Mouse (Mus musculus): Measurements from ENCODE around the gene Cisd3.
"Not testable (repeated sequence)": the region's sequence is repeated elsewhere in the genome, so short reads cannot be mapped to it uniquely, and the experiment has no call there.

The Cisd3 gene

DNA sequence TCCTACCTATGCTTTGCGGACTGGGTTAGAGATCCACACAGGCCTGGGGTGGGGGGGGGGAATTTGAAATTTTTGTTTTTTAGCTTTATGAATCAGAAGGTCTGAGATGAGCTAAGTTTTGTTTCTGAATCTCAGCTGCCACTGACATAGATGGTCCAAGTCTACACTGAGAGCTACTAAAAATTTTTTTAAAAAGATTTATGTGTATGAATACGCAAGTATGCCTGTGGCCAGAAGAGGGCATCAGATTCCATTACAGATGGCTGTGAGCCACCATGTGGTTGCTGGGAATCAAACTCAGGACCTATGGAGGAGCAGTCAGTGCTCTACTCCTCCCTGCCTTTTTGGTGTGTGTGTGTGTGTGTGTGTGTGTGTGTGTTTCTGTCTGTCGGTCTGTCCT, 28.7 kb downstream of the Cisd3 start:
- DNase-seq, result no peak

DNA sequence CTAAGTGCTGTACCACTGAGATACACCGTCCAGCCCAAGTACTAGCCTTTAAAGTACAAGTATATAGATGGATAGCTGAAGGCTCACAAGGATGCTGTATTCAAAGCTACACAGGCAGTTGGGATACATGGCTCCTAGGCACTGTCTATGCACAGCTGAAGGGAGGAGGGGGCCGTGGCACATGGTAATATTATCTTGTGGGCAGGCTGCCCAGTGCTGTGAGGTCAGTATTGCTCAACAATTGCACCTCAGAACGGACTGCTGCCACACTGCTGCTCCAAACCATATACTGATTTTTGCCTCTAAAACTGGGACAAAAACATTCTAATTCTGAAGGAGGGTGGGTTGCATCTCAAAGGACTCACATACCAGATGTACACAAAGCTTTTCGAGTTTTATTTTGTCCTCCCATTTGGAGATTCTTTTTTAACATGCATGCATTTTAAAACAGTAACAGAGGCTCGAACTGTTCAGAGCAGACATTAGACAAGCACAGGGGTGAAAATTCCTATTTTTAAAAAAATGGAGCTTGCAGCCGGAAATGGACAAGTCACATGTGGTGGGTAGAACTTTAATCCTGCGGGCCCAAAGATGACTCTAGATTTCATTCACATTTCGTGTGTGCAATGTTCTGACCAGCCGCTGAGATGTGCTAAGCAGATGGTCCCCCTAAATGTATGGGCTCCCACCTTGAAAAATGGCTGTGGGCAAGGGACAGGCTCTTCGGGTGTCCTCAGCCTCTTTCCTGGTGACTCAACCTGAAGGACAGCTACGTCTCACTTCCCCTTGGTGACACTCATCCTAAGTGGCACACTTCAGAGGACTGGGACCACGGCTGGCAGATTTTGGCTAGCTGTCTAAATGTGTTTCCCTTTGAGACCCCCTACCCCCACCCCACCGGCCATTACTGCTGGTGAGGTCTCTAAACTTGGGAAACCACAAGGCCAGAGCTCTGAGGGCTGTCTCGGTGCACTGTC, 29.4 kb downstream of the Cisd3 start:
- DNase-seq, result no peak

DNA sequence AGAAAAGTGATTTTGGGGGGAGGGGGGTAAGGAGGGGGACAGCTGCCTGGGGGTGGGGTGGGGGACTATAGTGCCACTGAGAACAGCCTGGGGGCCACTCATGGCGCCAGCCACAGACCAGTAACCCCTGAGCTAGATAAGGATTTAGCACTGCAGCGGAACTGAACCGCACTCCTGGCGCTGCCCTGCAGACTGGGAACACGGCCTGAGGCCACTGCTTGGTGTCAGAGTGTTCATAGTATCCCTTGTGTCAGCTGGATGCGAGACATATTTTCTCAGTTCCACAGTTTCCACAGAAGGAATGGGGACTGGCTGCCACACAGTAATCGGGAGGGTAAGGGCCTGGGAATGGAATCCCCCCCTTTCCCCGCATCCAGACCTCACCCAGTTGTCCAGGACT, 30.4 kb downstream of the Cisd3 start:
- DNase-seq, result no peak

DNA sequence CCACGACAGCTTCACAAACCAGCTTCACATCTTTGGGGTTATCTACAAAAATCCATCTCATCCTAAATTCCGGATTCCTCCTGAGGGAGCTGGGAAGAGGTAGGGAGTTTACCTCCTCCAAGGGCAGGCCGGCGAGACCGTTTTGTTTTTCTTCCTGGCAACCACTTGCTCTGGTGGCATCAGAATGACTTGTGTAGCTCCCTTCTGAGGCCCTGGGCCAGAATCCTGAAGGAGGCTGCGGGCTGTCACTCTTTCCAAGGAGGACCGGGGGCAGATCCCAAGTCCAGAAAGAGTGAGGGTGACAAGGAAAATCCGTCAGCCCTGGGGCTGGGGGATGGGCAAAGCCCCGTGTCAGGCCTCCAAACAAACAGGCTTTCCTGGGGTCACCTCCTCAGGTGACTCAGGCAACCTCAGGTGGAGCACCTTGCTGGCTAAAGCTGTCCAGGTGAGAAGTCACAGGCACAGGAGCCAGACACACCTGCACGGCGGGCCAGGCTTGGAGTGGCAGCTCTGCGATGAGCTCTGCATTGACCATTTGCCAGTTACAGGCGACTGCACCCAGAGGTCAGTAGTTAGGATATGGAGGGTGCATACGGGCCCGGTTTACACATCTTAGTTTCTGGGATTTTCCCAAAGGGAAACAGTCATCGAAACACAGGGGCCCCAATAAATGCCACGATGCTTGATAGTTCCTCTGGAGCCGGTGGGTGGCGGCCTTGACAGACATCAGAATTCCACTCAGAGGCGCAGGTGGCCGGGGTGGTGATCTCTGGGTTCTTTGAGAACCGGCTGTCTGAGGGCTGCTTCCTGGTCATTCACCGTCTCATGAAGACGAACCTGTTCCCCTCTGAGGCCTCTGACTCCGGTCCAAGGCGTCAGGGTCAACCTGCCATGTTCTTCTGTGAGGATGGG, 32.0 kb downstream of the Cisd3 start:
- no peak for DNase-seq

DNA sequence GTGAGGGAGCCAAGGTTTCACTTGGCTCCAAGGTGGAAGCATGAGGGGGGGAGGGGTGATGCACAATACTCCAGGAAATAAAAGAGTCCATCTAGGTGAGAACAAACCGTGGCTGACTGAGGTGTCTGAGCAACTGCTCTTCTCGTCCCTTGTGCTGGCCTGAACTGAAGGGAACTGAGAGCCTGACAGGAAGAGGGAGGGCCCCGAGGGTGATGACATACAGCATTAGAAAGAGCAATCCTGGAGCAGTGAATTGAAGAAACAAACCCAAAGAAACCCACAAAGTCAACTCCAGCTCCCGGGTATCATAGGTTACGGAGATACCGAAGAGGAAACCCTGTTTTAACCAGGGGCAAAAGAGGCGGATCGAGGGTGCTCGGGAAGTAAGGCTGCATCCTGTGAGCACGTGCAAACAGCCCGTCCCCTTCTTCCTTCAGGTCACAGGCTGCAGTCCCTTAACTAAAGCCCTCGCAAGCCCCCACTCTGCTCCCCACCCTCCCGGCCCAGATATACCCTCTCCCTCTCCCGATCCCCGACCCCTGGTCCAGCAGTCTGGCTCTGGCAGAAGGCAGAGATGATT, 32.7 kb downstream of the Cisd3 start:
- no peak for DNase-seq

DNA sequence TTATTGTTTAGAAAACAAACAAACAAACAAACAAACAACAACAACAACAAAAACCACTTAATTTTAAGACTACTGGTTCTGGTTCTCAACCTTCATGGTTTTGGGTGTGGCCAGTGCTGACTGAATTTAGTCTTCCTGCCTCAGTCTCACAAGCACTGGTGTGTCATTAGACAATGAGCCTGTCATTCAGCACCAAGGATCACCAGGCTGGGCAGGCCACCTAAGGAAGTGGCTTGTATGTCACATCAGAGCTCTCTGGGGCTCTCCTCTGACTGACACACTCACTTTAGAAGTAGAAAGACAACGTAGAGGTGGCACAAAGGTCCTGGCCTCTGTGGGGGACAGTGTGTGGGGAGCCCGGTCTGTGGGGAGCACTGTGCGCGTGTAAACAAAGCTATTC, 33.4 kb downstream of the Cisd3 start:
- no peak for DNase-seq

DNA sequence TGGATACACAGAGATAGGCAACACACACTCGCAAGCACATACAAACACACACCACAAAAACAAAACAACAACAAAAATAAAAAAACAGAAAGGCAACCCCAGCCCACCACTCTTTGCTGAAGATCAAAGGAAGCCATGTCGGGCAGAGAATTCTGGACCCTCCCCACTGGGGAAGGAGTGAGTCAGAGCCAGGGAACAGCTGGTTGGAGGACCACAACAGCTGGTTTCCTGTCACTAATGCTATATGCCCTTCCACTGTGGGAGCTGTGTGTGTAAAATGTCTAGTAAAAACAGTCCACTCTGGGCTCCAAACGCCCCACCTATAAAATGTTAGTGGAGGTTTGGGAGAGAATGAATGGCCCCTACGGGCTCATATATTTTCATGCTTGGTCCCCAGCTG, 35.7 kb downstream of the Cisd3 start:
- DNase-seq, result no peak

DNA sequence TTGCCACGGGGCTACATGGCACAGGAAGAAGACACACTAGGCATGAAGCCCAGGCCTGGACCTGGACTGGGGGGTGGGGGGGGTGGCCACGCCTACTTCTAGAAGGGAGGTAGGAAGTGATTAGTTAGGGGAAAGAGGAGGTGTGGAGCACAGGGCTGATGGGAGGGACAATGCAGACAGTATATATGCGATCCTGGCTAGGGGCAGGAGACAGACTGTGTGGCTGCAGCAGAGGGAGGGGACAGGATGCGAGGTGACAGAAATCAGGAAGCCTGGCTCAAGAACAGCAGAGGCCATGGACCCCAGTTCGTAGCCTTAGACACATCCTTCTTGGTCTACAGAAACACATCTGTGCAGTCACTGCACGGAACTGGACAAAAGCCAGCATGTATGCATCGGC, 38.1 kb downstream of the Cisd3 start:
- no peak for DNase-seq

DNA sequence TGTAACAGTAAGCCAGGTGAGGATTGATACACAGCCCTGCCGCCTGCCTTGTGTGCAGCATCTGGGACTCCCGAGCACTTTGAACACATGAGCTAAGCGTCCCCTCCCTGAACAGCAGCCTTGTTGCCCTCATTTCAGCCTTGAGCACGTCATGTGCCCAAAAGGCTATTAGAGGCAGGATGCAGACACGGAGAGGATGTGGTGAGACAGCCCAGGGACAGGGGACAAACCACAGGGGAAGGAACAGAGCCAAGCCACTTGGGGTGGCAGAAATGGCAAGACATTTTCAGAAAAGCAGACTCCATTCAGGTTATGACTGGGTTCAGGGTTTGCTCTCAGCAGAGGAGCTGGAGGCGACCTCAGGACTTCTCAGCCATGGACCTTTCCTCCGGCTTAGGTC, 42.7 kb downstream of the Cisd3 start:
- no peak for DNase-seq

DNA sequence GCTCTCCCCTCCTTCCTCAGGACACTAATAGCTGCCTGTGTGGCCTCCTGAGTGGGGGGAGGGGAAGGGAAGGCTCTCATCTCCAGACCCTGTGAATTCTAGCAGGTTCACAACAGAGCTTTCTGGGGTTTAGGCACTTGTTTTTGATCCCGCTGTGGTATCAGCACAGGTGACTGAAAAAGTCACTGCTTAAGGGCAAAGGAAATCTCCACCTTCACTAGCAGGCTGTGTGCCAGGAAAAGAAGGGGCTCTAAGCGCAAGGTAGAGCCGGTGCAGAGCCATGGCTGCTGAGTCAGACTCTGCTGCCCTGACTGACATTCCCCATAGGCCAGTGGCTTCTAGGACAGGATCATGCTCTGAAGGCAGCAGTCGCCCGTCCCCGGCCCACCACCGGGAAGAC, 43.1 kb downstream of the Cisd3 start:
- no peak for DNase-seq

DNA sequence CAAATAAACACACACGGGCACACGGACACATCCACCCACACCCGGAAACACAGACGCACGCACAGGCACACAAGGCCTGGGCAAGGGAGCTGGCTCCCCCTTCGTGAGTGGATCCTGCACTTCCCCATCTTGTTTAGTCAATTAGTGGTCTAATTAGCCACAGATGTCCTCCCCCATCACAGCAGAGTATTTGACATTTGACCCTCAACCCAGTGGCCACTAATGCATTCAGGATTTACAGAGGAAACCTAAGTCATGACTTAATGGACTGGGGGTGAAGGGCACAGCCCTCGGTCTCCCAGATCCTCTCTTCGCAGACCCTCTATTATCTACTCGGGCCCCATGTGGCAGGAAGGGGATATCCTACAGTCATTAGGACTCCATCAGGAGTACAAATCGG, 48.1 kb downstream of the Cisd3 start:
- no peak for DNase-seq

DNA sequence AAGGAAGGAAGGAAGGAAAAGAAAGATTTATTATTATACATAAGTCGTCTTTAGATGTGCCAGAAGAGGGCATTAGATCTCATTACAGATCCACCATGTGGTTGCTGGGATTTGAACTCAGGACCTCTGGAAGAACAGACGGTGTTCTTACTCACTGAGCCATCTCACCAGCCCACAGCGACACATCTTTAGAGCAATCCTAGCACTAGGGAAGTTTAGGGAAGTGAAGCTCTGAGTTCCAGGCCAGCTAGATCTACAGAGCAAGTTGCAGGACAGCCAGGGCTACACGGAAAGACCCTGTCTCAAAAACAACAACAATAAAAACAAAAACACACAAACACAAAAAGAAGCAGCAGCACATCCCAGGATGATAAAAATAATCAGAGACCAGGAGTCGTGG, 49.2 kb downstream of the Cisd3 start:
- DNase-seq, result not testable (repeated sequence)

DNA sequence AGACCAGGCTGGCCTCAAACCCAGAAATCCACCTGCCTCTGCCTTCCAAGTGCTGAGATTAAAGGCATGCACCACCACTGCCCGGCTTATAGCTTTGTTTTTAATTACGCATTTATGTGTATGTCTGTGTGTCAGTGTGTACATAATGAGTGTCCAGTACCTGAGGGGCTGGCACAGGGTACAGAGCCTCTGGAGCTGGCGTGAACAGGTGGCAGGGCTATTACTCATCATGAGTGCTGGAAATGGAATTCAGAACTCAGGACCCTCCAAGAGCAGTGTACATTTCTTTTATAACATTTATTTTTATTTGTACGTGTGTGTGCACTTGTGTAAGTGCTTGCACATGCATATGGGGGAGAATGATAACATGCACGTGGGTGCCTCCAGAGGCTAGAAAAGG, 51.0 kb downstream of the Cisd3 start:
- no peak for DNase-seq

DNA sequence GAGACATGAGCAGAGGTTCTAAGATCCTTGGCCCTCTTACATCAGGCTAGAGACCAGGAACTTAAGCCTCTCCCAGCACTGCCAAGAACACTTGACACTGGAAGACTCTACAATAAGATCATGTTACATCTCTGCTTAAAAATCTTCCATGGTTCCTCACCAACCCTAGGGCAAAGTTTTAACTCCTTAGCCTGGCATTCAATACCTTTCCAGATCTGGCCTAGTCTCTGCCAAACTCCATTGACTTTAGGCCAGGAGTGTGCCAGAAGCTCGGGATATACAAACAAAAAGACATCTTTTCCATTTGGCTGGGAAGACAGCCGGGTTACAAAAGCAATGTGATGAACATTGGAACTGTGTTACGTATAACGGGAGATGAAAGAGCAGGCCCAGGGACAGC, 52.0 kb downstream of the Cisd3 start:
- DNase-seq, result no peak

Measured in cerebellum, adult 8-10 months (tissue).